Mouse (Mus musculus) CH12.LX (cell line): ENCODE data around the gene Rgl1.

ENCODE experiments used
- CHD2 ChIP-seq: IDR thresholded peaks from 2 replicates; pipeline ENCODE4 v1.6.1; 2011; ENCODE audit warnings: low read length, improper control_type of control experiment
- EP300 ChIP-seq: IDR thresholded peaks from 2 replicates; pipeline ENCODE4 v1.6.1; 2011; ENCODE audit warnings: low read length, improper control_type of control experiment
- ETS1 ChIP-seq: conservative IDR thresholded peaks from 2 replicates; pipeline ENCODE4 v1.6.1; 2012; ENCODE audit warnings: low read depth, mild to moderate bottlenecking, inconsistent platforms, low read length, improper control_type of control experiment, moderate library complexity
- MAZ ChIP-seq: IDR thresholded peaks from 2 replicates; pipeline ENCODE4 v1.6.1; 2012; ENCODE audit warnings: low read depth, mild to moderate bottlenecking, inconsistent platforms, low read length, improper control_type of control experiment, moderate library complexity
- NRF1 ChIP-seq: IDR thresholded peaks from 2 replicates; pipeline ENCODE4 v1.6.1; 2014; ENCODE audit warnings: low read depth, mild to moderate bottlenecking, inconsistent platforms, low read length, improper control_type of control experiment, moderate library complexity
- POLR2A ChIP-seq: IDR thresholded peaks from 2 replicates; pipeline ENCODE4 v1.6.1; 2011; ENCODE audit warnings: low read depth, mild to moderate bottlenecking, improper control_type of control experiment, low read length
- UBTF ChIP-seq: IDR thresholded peaks from 2 replicates; pipeline ENCODE4 v1.6.1; 2012; ENCODE audit warnings: low read depth, mild to moderate bottlenecking, inconsistent platforms, low read length, improper control_type of control experiment, moderate library complexity
- USF1 ChIP-seq: IDR thresholded peaks from 2 replicates; pipeline ENCODE4 v1.6.1; 2014; ENCODE audit warnings: low read depth, mild to moderate bottlenecking, inconsistent platforms, low read length, improper control_type of control experiment

DNA sequence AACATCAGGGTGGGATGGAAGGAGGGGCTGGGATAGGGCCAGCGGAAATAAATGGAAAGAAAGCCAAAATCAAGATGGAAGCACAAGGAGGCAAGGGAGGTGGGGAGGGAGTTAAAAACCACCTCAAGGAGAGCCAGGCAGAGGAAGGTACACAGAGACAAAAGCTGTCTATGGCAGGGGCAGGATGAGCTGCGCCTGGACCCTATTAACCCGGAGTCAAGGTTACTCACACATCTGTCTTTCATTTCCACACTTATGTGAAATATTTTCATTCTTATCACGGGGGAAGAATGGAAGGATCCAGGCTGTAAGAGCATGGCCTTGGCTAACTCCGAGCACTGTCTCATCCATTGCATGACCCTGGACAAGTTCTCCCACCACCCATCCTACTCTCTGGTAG, 202.9 kb downstream of the Rgl1 start:
- TF ChIP-seq POLR2A (no peak), USF1 (no peak), NRF1 (no peak), EP300 (no peak), UBTF (no peak), CHD2 (no peak), MAZ (no peak), ETS1 (no peak)
